Mouse (Mus musculus) CH12.LX (cell line): ENCODE results near the gene Yod1.

ENCODE experiments used
- CTCF ChIP-seq, 2 experiments: IDR thresholded peaks in 1 of 2; conservative IDR thresholded peaks in 1 of 2; 2 replicates each; pipeline ENCODE4 v1.5.1; 2011 to 2012; ENCODE audit warnings: low read depth in 2 of 2, low read length in 2 of 2, improper control_type of control experiment in 1 of 2, inconsistent platforms in 1 of 2, mild to moderate bottlenecking in 1 of 2, moderate library complexity in 1 of 2
- MAX ChIP-seq: IDR thresholded peaks from 2 replicates; pipeline ENCODE4 v1.6.1; 2011; ENCODE audit warnings: low read length, improper control_type of control experiment
- NELFE ChIP-seq: IDR thresholded peaks from 2 replicates; pipeline ENCODE4 v1.6.1; 2011; ENCODE audit warnings: low read depth, low read length, improper control_type of control experiment
- TCF12 ChIP-seq: IDR thresholded peaks from 2 replicates; pipeline ENCODE4 v1.6.1; 2014; ENCODE audit warnings: low read depth, mild to moderate bottlenecking, inconsistent platforms, low read length, improper control_type of control experiment

DNA sequence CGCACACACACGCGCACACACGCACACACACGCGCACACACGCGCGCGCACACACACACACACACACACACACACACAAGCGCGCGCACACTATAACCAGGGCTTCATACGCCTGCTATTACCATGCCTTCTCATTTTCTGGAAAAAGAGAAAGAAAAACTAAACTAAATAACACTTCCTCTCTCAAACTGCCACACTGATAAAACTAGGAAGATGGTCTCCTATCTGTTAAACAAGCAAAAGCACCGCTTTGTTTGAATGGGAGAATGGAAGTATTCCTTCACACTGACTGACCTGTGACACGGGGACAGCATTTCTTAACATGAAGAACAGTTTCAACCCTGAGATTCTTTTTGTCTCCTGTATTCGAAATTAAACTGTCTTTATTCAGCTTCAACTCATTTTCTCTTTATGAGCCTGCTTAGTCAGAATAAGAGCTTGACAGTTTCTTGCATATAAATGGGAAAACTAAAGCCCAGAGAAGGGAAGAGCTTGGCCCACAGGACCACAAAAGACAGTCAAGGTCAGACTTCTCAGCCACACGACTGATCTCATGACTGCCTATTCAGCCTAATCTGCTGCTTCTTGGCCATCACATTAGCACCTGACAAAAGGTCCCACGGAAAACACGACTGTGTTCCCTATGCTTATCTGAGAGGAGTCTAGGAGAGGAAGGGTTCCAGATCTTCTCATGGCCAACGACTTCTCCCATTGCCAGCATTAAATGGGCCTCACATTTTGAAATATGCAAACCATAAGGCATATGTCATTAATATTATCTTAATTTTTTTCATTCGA lies 6.6 kb upstream of the Yod1 start:
- TF ChIP-seq CTCF (conservative IDR thresholded peaks at IDR 0.05 in 1 of 2, IDR thresholded peaks at IDR 0.05 in 1 of 2; ENCODE audit: low read depth in 2 of 2, low read length in 2 of 2) = no peak
- TF ChIP-seq NELFE = no peak
- no peak for TF ChIP-seq TCF12
- TF ChIP-seq MAX = no peak
